Mouse (Mus musculus): ENCODE data around the gene BC004004.
"Not testable (repeated sequence)": the region's sequence is repeated elsewhere in the genome, so short reads cannot be mapped to it uniquely, and the experiment has no call there.

BC004004 gene

DNA sequence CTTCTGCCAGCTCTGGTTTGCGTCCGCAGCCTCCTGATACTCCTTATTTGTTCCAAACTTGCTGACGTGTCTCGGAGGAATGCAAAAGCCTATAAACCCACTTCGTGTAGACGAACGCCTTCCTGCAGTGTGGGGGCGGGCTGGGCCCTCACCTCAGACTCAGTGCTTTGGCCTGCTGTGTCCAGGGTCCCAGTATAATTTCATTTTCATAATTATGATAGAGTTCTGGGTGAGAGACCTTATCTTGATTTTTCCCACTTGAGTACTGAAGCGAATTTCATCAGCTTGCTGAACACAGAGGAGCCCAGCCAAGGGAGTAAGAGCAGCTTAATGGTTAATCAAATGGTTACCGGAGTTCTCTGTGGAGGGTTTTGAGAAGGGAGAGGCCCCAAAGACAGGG lies 28.7 kb downstream of the BC004004 start:
- peak; percentile 24 for DNase-seq (ENCODE audit: low read depth, low spot score)

DNA sequence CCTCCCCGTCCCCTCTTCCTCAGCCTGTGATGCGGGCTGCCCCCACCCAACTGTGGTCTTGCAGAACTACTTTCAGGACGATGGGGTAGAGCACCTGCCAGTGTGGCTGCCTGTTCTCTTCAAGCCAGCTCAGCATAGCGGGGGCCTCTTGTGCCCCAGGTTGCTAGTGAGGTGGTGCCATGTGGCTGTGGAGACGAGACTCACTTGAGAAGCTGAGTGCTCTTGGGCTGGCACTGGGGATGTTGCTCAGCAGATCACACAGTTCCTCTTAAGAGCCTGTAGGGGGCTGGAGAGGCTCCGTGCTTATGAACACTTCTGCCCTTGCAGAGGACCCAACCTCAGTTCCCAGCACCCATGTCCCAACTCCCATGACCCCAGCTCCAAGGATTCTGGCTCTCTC lies 29.2 kb downstream of the BC004004 start:
- DNase-seq (ENCODE audit: low read depth, low spot score) = no peak

DNA sequence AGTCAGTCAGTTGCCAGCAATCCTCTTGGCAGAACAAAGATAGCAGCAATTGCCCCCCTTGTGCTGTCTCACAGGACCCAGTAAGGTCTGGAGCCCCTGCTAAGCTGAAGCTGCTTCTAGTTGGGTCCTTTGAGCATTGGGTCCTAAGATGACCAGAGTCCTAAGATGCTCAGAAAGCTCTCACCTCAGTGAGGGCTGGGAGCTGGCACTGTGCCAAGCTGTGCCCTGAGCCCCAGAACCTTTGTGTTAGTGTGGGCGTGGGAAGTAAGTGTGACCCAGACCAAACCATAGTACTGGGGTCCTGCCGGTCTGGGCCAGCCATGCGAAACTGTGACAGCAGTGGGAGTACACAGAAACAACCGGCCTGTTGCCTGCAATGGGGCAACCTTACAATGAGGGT lies 30.7 kb downstream of the BC004004 start:
- DNase-seq (ENCODE audit: low read depth, low spot score) = no peak

DNA sequence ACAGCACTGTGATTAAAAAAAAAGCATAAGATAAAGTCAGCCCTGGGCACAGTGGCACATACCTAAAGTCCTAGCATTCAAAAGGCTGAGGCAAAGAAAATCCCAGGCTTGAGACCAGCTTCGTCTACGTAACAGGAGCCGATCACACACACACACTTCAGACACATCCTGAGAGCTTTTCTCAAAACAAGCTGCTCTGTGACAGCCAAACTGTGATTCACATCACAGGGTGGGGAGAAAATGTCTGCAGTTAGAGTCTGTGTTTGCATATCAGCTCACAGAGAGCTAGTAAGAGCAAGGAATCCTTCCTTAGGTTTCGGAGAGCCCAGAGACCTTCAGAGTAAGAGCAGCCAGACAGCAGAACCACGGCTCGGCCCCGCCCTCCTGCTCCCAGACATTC lies 32.3 kb downstream of the BC004004 start:
- DNase-seq (ENCODE audit: low read depth, low spot score) = no peak

DNA sequence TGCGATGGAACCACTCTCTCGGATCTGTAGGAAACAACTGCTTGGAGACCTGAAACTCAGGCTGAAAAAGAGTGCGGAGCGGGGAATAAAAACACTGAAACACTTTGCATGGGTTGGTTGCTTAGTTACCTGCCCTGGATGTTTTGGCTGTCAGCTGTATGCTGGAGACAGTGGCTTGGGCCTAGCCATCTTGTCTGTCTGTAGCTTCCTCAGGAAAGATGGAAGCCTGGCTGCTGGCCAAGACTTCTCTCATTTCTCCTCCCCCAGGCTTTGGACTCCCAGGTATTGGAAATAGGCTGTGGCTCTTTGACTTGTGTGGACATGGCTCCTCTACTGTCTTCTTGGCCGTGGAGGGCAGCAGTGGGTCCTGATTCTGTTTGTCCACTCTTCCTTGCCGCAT lies 32.8 kb downstream of the BC004004 start:
- DNase-seq (ENCODE audit: low read depth, low spot score) = no peak

DNA sequence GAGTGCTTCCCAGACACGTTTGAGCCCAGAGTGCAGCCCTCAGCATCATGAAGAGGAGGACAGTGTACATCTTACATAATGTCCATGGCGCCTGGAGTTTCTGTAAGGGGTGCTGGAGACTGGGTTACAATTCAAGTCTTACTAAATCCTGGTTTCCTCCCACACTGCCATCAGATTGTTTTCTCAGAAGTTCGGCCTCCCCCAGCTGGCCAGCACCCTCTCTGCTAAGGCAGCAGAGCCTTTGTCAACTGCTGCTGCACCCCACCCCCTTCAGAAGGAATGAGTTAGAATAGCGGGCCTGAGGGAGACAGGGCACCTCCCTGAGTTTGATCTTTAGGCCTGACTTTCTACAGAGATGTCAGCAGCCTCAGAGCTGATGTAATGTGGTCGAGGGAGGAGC lies 33.6 kb downstream of the BC004004 start:
- DNase-seq (ENCODE audit: low read depth, low spot score) = no peak

DNA sequence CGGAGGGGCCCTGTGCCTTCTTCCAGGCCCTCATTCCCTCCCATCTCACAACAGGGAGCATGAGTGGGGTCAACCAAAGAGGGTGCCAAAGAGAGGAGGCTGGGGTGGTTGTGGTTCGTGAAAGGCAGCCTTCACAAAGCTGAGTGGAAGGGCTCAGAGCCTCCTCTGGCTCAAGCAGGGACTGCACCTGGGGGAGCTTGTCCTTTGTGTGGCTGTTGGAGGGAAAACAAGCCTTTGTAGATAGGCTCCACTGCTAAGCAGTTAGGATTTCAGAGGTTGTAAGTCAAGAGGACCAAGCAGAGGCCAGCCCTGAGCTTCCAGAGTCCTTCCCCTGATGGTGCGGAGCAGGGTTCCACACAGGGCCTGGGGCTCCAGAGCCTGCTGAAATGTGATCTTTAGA lies 34.5 kb downstream of the BC004004 start:
- peak; percentile 55 for DNase-seq (ENCODE audit: low read depth, low spot score)

DNA sequence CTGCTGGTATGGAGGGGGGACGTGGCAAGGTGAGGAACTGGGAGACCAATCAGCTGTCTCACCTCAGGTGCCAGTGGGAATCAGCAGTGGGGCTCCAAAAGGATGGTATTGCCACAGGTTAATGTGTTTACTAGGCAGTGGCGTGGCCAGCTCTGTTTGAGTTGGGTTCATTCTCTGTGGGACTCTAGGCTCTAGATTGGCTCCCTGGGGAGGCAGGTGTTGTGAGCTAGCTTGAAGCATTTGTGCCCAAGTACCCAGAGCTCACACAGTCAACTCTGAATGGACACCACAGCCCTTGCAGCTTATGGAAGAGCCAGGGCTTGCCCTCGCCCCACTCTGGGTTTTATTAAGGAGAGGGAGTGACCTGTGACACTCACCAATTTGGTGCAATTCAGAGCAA lies 35.3 kb downstream of the BC004004 start:
- no peak for DNase-seq (ENCODE audit: low read depth, low spot score)

DNA sequence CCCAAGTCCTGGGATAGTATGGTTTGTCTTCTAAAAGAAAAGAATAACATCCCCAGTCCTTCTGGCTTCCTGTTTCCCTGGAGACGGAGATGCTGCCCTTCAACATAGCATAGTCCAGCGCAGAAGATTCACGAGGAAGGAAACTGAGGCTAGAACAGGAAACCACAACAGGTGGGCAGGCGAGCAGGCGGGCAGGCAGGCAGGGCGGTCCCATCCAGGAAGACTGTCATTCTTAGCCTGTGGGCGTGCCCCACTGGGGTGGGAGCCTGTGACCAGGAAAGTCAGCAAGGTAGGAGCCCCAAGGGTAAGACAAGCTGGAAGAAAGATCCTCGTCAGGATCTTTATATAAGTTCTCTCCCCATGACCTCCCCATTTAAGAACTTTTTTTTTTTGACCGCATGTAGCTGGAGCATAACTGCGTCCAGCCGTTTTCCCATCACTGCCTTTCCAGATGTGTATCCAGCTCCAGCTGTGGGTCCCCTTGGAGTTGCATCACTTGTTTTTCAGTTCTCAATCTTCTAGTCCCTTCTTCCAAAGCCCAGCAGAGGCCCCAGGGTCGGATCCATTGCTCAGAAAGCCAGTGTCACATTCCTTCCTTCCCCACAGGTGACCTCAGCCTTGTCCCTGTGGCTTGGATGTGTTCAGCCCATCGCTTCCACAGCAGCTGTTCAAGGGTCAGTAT lies 35.9 kb downstream of the BC004004 start:
- DNase-seq (ENCODE audit: low read depth, low spot score) = no peak

DNA sequence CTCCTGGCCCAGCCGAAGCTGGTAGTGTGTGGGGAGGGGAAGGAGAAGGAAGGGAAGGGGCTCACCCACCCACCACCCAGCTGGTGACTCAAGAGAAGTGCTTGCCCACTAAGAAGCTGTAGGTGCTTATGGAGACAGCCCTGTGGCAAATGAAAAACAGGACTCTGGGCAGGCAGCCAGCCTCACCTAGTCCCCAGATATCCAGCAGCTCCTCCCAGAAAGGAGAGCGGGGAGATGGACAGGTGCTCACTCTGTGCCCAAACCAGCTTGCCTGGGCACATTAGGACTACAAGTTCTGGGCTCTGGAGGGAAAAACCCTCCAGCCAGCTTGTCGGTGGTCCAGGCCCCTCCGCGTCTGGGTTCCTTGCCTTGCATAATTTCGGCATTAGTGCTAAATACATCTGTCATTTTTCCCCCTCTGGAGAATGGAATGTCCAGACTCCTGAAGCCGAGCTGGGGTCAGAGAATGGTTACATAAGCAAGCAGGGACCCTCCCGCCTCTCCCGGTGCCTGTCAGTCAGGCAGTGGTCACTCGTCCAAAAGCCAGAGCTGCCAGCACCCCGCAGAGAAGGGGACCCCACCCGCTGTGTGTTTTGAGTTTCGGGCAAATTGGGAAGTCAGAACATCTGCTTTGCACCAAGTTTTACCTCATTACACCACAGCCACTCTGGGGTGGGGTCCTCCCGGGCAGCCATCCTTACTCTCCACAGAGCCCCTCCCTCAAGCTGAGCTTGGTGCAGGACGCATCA lies 36.6 kb downstream of the BC004004 start:
- no peak for DNase-seq (ENCODE audit: low read depth, low spot score)

DNA sequence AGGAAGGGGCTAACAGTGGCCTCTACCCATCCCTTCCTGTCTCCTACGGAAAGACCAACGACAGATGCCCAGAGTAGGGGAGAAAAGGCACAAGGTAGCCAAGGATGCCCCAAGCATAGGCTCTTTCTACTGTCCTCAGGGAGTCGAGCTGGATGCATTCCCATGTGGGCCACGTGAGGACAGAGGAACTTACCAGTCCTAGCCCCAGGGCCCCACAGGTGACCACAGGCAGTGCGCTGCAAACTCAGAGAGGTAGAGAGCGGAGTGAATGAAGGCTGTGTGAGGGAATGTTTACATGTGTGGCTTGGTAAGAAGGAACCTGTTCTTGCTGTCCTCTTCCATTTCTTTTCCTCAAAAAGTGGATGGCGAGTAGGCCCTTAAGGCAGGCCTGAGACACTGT lies 37.3 kb downstream of the BC004004 start:
- DNase-seq (ENCODE audit: low read depth, low spot score) = no peak

DNA sequence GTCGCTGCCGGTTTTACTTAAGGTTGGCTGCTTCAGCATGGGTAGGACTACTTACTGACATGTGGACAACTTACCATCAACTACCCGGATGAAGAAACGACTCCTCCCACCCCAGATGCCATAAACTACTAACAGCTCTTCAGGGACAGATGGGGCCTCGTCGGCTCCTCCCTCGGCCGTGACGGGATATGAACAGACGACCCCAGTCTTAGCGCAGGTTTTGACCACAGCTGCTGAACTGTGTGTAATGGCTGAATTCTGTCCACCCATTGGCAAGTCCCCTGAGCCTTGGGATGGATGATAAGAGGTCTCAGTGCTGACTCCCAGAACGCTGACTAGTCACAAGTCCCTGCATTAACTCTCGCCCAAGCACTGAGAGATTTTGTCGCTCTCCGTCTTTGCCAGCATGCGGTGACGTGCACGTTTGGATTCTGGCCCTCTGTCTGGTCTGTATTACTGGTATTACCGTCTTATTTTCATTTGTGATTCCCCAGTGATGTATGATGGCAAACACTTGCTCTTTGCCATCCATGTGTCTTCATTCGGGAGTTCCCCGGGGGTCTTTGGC lies 41.6 kb downstream of the BC004004 start:
- no peak for DNase-seq (ENCODE audit: low read depth, low spot score)

DNA sequence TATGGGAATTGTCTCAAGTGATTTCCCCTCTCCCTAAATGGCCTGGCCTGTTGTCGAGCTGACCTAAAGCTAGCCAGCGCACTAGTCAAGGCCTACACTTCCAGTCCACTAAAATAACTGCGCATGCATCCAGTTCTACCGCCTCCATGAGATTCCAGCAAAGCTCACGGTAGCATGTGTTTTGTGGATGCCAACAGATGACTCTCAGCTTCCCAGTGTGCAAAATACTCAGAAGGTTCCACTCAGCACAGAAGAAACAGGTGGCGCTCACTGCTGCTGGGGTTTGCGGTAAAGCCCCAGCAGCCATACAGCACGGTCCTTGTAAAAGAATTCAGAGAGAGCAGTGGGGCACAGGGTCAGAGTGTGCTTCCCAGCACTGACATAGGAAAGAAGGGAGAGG lies 43.0 kb downstream of the BC004004 start:
- no peak for DNase-seq (ENCODE audit: low read depth, low spot score)

DNA sequence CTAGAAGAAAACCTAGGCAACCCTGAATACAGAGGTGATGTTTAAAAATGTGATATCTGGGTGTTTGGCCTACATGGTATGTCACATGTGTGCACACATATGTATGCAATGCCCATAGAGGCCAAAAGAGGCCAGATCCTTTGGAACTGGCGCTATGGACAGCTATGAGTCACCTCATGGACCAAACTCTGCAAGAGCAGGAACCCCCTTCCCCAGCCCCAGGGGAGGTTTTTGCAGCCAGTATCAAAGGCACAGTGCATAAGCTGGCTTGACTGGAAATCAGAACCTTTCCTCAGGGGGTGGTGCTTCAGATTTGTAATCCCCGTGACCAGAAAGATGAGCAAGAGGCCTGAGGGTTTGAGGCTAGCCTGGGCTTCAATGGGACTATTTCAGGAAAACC lies 43.5 kb downstream of the BC004004 start:
- no peak for DNase-seq (ENCODE audit: low read depth, low spot score)

DNA sequence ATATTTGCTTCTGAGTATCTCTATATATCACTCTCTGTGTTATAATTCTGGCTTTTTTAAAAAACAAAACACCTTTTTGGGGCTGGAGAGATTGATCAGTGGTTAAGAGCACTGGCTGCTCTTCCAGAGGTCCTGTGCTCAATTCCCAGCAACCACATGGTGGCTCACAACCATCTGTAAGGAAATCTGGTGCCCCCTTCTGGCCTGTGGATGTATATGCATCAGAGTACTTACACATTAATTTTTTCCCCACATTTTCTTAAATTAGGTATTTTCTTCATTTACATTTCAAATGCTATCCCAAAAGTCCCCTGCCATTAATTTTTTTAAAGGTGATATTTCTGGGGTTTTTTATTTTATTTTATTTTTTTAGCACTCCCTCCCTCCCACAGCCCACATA lies 44.7 kb downstream of the BC004004 start:
- DNase-seq (ENCODE audit: low read depth, low spot score) = no peak

DNA sequence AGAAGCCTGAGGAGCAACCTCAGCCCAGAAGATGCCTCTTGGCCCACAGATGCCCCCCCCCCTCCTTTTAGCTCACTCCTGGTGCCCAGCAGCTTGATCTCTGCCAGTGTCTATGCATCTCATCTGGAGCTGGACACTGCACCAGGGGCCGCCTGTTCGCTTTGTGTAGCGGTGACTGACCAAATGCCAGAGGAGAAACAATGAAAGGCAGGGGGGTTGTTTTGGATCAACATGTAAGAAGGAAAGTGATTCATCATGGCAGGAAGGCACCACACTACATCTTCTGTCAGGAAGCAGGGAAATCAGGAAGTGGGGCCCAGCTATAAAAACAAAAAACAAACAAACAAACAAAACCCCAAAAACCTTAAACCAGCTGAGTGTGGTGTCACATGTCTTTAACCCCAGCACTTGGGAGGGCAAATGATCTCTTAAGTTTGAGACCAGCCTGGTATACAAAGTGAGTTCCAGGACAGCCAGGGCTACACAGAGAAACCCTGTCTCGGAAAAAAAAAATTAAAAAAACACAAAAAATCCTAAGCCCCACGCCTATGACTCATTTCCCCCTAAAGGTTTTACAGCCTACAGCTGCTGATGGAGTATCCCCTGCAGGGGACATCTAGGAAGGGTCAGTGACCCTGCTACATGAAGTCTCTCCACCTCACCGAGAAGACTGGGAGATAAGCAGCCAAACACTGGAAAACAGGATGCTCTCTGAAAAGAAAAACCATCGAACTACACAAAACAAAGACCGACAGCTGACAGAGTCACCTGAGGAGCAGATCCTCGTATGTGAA lies 47.3 kb downstream of the BC004004 start:
- DNase-seq (ENCODE audit: low read depth, low spot score) = no peak

DNA sequence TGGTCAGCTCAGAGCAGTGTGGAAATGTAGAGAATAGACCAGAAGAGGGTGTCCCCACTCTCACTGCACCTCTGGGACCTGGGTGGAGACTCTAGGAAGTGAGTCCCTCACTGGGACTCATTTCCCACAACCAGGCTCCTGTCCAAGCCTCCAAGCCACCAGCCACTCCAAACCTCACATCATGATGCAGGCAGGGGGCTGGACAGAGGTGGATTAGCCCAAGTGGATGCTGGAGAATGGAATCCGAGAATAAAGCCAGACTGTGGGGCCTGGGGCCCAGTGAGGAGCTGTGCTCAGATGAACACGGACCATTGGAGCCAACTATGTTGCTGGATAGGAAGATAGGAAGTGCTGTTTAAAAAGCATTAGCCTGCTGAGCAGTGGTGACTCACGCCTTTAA lies 48.3 kb downstream of the BC004004 start:
- no peak for DNase-seq (ENCODE audit: low read depth, low spot score)

DNA sequence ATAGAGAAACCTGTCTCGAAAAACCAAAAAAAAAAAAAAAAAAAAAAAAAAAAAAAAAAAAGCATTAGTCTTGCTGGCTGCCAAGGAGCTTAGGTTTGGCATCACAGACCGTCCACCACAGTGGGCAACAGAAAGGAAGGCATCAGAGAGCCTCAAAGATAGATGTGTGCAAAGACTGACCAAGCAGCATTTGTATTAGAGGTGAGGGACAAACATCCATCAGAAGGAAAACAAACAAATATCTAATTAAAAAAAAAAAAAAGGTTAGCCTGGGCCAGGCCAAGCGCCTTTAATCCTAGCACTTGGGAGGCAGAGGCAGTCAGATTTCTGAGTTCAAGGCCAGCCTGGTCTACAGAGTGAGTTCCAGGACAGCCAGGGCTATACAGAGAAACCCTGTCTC lies 48.8 kb downstream of the BC004004 start, which contains the start of gene Pi16:
Gene Pi16, plus strand, starts transcription at position 301 of the 400 bp plus-strand sequence.
- not testable (repeated sequence) for DNase-seq (ENCODE audit: low read depth, low spot score)

DNA sequence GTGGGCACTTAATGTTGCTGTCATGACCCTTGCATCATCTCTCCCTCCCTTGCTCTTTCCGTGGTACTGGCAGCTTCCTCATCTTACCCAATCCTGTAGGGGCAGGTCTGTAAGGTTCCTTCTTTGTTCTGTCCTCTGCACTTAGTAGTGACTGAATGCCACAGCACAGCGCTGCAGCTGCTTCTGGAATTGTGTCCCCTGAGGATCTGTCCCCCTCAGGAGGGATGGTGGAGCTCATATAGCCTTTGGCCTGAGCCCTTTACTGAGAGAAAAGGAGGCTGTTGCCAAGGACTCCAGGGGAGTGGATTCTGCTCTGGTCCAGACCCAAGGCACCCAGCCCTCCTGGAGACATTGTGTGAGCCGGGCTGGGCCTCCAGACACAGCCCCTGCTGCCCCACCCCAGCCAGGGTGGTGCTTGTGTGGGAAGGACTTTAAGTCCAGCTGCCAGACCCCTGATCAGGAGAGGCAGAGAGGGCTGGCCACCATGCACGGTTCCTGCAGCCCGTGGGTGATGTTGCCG lies 50.2 kb downstream of the BC004004 start:
- no peak for DNase-seq (ENCODE audit: low read depth, low spot score)

DNA sequence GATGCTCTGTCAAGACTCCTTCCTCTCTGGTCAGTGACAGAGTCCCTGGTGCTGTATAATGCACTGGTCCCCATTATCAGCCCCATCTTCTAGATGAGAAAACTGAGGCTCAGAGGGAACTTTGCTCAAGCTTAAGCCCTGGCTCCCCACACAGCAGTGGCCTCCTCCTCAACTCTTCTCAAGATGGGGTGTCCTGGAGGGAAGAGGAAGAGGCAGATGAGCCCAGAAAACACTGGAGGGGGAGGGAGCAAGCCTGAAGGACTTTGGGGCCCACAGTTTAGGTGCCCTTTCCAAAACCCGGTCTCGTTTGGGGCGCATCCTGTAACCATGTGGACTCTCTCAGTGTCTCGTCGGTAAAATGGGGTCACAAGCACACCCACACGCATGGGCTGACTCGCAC lies 50.9 kb downstream of the BC004004 start:
- DNase-seq (ENCODE audit: low read depth, low spot score) = no peak

DNA sequence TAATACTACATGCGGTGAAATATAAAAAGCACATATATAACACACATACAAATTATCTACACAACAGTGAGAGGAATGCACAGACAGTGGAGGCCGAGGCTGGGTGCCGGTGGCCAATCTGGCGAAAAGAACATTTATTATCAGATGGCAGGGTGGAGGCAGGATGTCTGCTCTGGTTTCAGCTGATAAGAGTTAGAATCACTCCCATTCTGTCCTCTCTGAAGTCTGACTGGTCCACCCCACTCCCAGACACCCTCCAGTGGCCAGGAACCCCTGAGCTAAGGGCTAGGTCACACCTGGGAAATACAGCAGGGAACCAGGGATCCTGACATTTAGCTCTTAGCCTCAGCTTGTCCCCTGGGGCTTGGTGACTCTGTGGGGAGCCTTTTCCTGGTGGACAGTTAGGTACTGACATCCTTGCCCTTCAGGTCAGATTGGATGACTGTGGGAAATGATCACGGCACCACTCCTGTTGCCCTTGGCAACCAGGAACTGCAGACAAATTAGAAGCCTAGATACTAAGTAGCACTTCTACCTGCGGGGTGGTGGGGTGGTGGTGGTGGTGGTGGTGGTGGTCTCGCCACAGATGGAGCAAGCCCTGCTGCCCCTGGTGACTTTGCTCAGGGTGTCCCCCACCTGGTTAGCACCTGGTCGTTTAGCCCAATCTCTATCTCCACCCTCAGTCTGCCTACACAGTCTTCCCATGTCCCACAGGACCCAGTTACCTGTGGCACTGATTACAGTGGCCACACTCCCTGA lies 51.5 kb downstream of the BC004004 start:
- DNase-seq (ENCODE audit: low read depth, low spot score) = no peak

Measured in forelimb bud, embryonic 11.5 days (tissue).